Mouse (Mus musculus) lung, adult 2 months (tissue): ENCODE measurements around the gene Vegfb. TPM values are rescaled to one million over a fixed set of nuclear protein-coding genes. Genes with fewer than 3 reads are reported as not detected.
"Not testable (repeated sequence)": the region's sequence is repeated elsewhere in the genome, so short reads cannot be mapped to it uniquely, and the experiment has no call there.

Experiments used
- DNase-seq: peaks from one replicate; pipeline ENCODE4 v3.0.0; 2022
- H3K4me1 ChIP-seq: fragments of 200-500 bp; 2 replicates; pipeline ENCODE4 v1.6.1; 2011; ENCODE audit warnings: low read length; ENCODE audit not compliant: control insufficient read depth, insufficient read depth
- H3K4me3 ChIP-seq: fragments of 200-500 bp; replicated peaks from 2 replicates; pipeline ENCODE3; 2011; ENCODE audit warnings: low read depth, mild to moderate bottlenecking, control low read depth, low read length; ENCODE audit errors: extremely low read depth
- CTCF ChIP-seq: fragments of 200-500 bp; IDR thresholded peaks from 2 replicates; pipeline ENCODE4 v1.5.1; 2011; ENCODE audit warnings: mild to moderate bottlenecking, low read length, control low read depth; ENCODE audit not compliant: insufficient read depth
- POLR2A ChIP-seq: fragments of 200-500 bp; IDR thresholded peaks from 2 replicates; pipeline ENCODE4 v1.6.1; 2011; ENCODE audit warnings: low read depth, mild to moderate bottlenecking, control low read depth, low read length, borderline replicate concordance; ENCODE audit errors: extremely low read depth
- WGBS: fragments of 180-500 bp; shearing (Covaris S2); methylation state at CpG from one replicate; pipeline ENCODE4 v1.1.7; 2018; 5-methylcytosine and 5-hydroxymethylcytosine counted together
- polyA plus RNA-seq: library from polyadenylated mRNA; depleted of rRNA; stranded (reverse); fragments of >200 nt; gene quantifications from 2 replicates; pipeline ENCODE4 v1.2.3, GENCODE M21; 2012

Gene Vegfb
- polyA plus RNA-seq, 1 experiment, result 30.1 TPM

GRCm38 (mm10) chr19:6992011-6992858 is 4.8 kb upstream of the Vegfb start, which contains the start of gene Dnajc4:
Gene Dnajc4 (minus strand): TSS chr19:6992572.
- peaks cover 23% of the 10 kb centered on the region for H3K4me1 ChIP-seq
- DNase-seq, result peak; percentile 91
- WGBS, result 1% methylated on average over 37 of the region's 37 CpGs
- peak within 1 kb of the TSS; percentile 94 for H3K4me3 ChIP-seq
- no peak for TF ChIP-seq CTCF
- TF ChIP-seq POLR2A, result peak; percentile 56; the same call in 1 of the 2 replicates

GRCm38 (mm10) chr19:6991166-6991565 is 3.7 kb upstream of the Vegfb start:
- DNase-seq, H3K4me3 ChIP-seq: not testable (repeated sequence)
- whole genome bisulfite sequencing, result 90% methylated on average over 6 of the region's 6 CpGs
- peaks cover 22% of the 10 kb centered on the region for H3K4me1 ChIP-seq

- DNase-seq, result no peak
- TF ChIP-seq CTCF (no peak), POLR2A (no peak)
- Histone ChIP-seq H3K4me3 (no peak overlapping the region), H3K4me1 (peaks cover 22% of the 10 kb centered on the region)
- WGBS, result 89% methylated on average over 6 of the region's 6 CpGs
Observed at GRCm38 (mm10) chr19:6990712-6991111, 3.3 kb upstream of the Vegfb start.

- no peak for DNase-seq
- TF ChIP-seq POLR2A, result no peak
- TF ChIP-seq CTCF, result no peak
- Histone ChIP-seq H3K4me3 (no peak overlapping the region), H3K4me1 (peaks cover 16% of the 10 kb centered on the region)
- 75% methylated on average over 8 of the region's 8 CpGs for WGBS
Observed at GRCm38 (mm10) chr19:6989251-6989650, 1.8 kb upstream of the Vegfb start.

- 3% methylated on average over 8 of the region's 8 CpGs for WGBS
Observed at GRCm38 (mm10) chr19:6987904-6988285, 444 bp upstream of the Vegfb start.

GRCm38 (mm10) chr19:6985951-6986708 is 1.3 kb downstream of the Vegfb start:
- H3K4me3 ChIP-seq, result no peak overlapping the region
- 82% methylated on average over 10 of the region's 10 CpGs for WGBS

More at GRCm38 (mm10) chr19:6987904-6988285, 444 bp upstream of the Vegfb start:
- peaks cover 14% of the 10 kb centered on the region for H3K4me1 ChIP-seq
- H3K4me3 ChIP-seq, result peak overlapping the region; percentile 86
- no peak for TF ChIP-seq CTCF
- TF ChIP-seq POLR2A, result no peak
- DNase-seq, result no peak

GRCm38 (mm10) chr19:6985300-6985699 is 2.2 kb downstream of the Vegfb start:
- H3K4me1 ChIP-seq, result peaks cover 9% of the 10 kb centered on the region
- H3K4me3 ChIP-seq, result no peak overlapping the region
- no peak for DNase-seq
- WGBS, result 88% methylated on average over 19 of the region's 19 CpGs
- TF ChIP-seq POLR2A, result no peak
- TF ChIP-seq CTCF, result no peak

More at GRCm38 (mm10) chr19:6985951-6986708, 1.3 kb downstream of the Vegfb start:
- DNase-seq, result no peak
- TF ChIP-seq CTCF (no peak), POLR2A (no peak)
- peaks cover 9% of the 10 kb centered on the region for H3K4me1 ChIP-seq

- TF ChIP-seq POLR2A (no peak), CTCF (no peak)
- DNase-seq, result no peak
- 95% methylated on average over 5 of the region's 5 CpGs for WGBS
Observed at GRCm38 (mm10) chr19:6983621-6984020, 3.8 kb downstream of the Vegfb start.

GRCm38 (mm10) chr19:6981465-6981864 is 6.0 kb downstream of the Vegfb start:
- DNase-seq, result no peak
- Histone ChIP-seq H3K4me3 (no peak overlapping the region), H3K4me1 (peaks cover 5% of the 10 kb centered on the region)
- 87% methylated on average over 4 of the region's 4 CpGs for WGBS
- TF ChIP-seq CTCF (no peak), POLR2A (no peak)

More at GRCm38 (mm10) chr19:6983621-6984020, 3.8 kb downstream of the Vegfb start:
- H3K4me1 ChIP-seq, result peaks cover 12% of the 10 kb centered on the region
- no peak overlapping the region for H3K4me3 ChIP-seq
